In the genomic region with DNA sequence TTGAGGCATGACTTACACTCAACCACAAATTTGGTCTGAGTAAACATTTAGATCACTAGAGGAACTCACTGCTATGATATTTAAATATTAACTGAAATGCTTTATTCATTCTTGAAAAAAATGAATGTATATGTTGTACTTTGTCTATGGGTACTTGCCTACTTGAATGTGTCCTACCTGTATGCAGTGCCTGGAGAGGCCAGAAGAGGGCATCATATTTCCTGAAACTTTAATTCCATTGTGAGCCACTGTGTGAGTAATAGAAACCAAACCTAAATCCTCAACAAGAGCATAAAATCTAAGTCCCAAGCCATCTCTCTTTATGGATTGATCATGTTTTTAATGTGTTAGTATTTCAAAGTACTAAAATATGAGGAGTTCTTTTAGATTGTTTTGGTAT, we compare ENCODE assay signal across 11 mouse cellular contexts.
"Had no signal": no experiment of that assay in that cellular context is flagged by ENCODE, and none has a peak within 500 bp of the region (broad histone marks: within the 10 kb centered on the region; RNA-seq: fewer than 3 reads in every experiment).

No protein-coding gene starts in this region.

- H3K27ac ChIP-seq: kidney, embryonic 15.5 days; left cerebral cortex, adult 2 months; limb, embryonic 15.5 days; liver, embryonic 12.5 days; midbrain, embryonic 10.5 days; neural tube, embryonic 12.5 days had no signal

- ATAC-seq: liver, embryonic 12.5 days had no signal

- H3K27me3 ChIP-seq: kidney, embryonic 15.5 days; limb, embryonic 15.5 days; liver, embryonic 12.5 days; neural tube, embryonic 12.5 days had no signal

- H3K36me3 ChIP-seq: kidney, embryonic 15.5 days; limb, embryonic 15.5 days; liver, embryonic 12.5 days; midbrain, embryonic 10.5 days; neural tube, embryonic 12.5 days had no signal

- H3K4me2 ChIP-seq: kidney, embryonic 15.5 days; limb, embryonic 15.5 days; liver, embryonic 12.5 days; neural tube, embryonic 12.5 days had no signal

- H3K4me1 ChIP-seq: kidney, embryonic 15.5 days; limb, embryonic 15.5 days; liver, embryonic 12.5 days; midbrain, embryonic 10.5 days; neural tube, embryonic 12.5 days had no signal

- H3K9me3 ChIP-seq: kidney, embryonic 15.5 days; limb, embryonic 15.5 days; liver, embryonic 12.5 days; midbrain, embryonic 10.5 days; neural tube, embryonic 12.5 days had no signal

- DNase-seq: kidney, adult 2 months; lung, postnatal 36 days; midbrain, embryonic 14.5 days; thymus, adult 2 months; thymus, postnatal 25 days had no signal

- H3K4me3 ChIP-seq: kidney, embryonic 15.5 days; left cerebral cortex, adult 2 months; limb, embryonic 15.5 days; liver, embryonic 12.5 days; midbrain, embryonic 10.5 days; neural tube, embryonic 12.5 days had no signal

- H3K9ac ChIP-seq: kidney, embryonic 15.5 days; limb, embryonic 15.5 days; liver, embryonic 12.5 days; neural tube, embryonic 12.5 days had no signal
